Mouse (Mus musculus) hindbrain, embryonic 12.5 days (tissue): ENCODE measurements around the gene Zar1. TPM values are rescaled to one million over a fixed set of nuclear protein-coding genes. Genes with fewer than 3 reads are reported as not detected.
"Not testable (repeated sequence)": the region's sequence is repeated elsewhere in the genome, so short reads cannot be mapped to it uniquely, and the experiment has no call there.

Source experiments
- ATAC-seq: fragments of 200-750 bp; cut with Nextera tagmentation; 2 replicates; pipeline ENCODE4 v1.8.0; 2017; ENCODE audit warnings: moderate TSS enrichment; ENCODE audit not compliant: low FRiP score
- H3K27ac ChIP-seq: fragments of 300-500 bp; sonication (generic); 2 replicates; pipeline ENCODE4 v1.5.1; 2016; ENCODE audit warnings: mild to moderate bottlenecking
- H3K27me3 ChIP-seq: fragments of 300-500 bp; sonication (generic); 2 replicates; pipeline ENCODE4 v1.6.1; 2016; ENCODE audit warnings: mild to moderate bottlenecking
- H3K36me3 ChIP-seq: fragments of 300-500 bp; sonication (generic); 2 replicates; pipeline ENCODE4 v1.6.1; 2016; ENCODE audit warnings: mild to moderate bottlenecking
- H3K4me1 ChIP-seq: fragments of 300-500 bp; sonication (generic); 2 replicates; pipeline ENCODE4 v1.6.1; 2016
- H3K4me2 ChIP-seq: fragments of 300-500 bp; sonication (generic); replicated peaks from 2 replicates; pipeline ENCODE4 v1.6.1; 2016; ENCODE audit warnings: mild to moderate bottlenecking
- H3K4me3 ChIP-seq: fragments of 300-500 bp; sonication (generic); 2 replicates; pipeline ENCODE4 v1.5.1; 2016; ENCODE audit warnings: mild to moderate bottlenecking
- H3K9ac ChIP-seq: fragments of 300-500 bp; sonication (generic); 2 replicates; pipeline ENCODE4 v1.6.1; 2016; ENCODE audit warnings: mild to moderate bottlenecking, moderate library complexity
- H3K9me3 ChIP-seq: fragments of 300-500 bp; sonication (generic); replicated peaks from 2 replicates; pipeline ENCODE4 v1.6.1; 2016; ENCODE audit warnings: mild to moderate bottlenecking
- WGBS: fragments of 180-500 bp; shearing (Covaris S2); methylation state at CpG from one replicate; pipeline ENCODE4 v1.1.7; 2016; 5-methylcytosine and 5-hydroxymethylcytosine counted together
- polyA plus RNA-seq: library from polyadenylated mRNA; unstranded; fragments of >200 nt; fragmentation: Nextera tagmentation; extraction: Ambion mirVana; gene quantifications from 2 replicates; pipeline ENCODE4 v1.2.1, GENCODE M21; 2016

Zar1 gene
- polyA plus RNA-seq, 1 experiment from 2014 or later: 4.0 TPM

- H3K4me1 ChIP-seq, H3K27me3 ChIP-seq, H3K9me3 ChIP-seq, H3K36me3 ChIP-seq, ATAC-seq, H3K4me3 ChIP-seq, H3K27ac ChIP-seq, H3K4me2 ChIP-seq, H3K9ac ChIP-seq: not testable (repeated sequence)
- WGBS: 91% methylated on average over 2 of the region's 2 CpGs
Measured at GRCm38 (mm10) chr5:72563183-72563582, 17.9 kb downstream of the Zar1 start.

- Histone ChIP-seq H3K4me3 (no peak overlapping the region), H3K27me3 (no peaks in the 10 kb centered on the region), H3K9ac (no peak overlapping the region), H3K4me2 (no peak overlapping the region), H3K36me3 (no peaks in the 10 kb centered on the region), H3K9me3 (no peaks in the 10 kb centered on the region), H3K4me1 (0 out of 2 replicates have a peak, but pooled peaks cover 5% of the 10 kb centered on the region), H3K27ac (no peak overlapping the region)
- 83% methylated on average over 3 of the region's 3 CpGs for WGBS
- ATAC-seq: no peak
Measured at GRCm38 (mm10) chr5:72560976-72561628, 20.0 kb downstream of the Zar1 start.

- Histone ChIP-seq H3K4me2 (peak within 1 kb of the TSS; percentile 73), H3K9me3 (no peaks in the 10 kb centered on the region), H3K27me3 (no peaks in the 10 kb centered on the region), H3K4me3 (peak within 1 kb of the TSS; percentile 69), H3K27ac (peak within 1 kb of the TSS; percentile 82), H3K36me3 (peaks cover 5% of the 10 kb centered on the region; the same call in 1 of the 2 replicates), H3K9ac (peak within 1 kb of the TSS; percentile 85), H3K4me1 (0 out of 2 replicates have a peak, but pooled peaks cover 5% of the 10 kb centered on the region)
- peak; percentile 97 for ATAC-seq
- 0% methylated on average over 42 of the region's 42 CpGs for WGBS
Measured at GRCm38 (mm10) chr5:72559544-72560049, 21.5 kb downstream of the Zar1 start, which contains the start of gene Nfxl1. Nfxl1 (minus strand) TSS chr5:72559684.

GRCm38 (mm10) chr5:72558716-72559526 lies 22.1 kb downstream of the Zar1 start:
- WGBS: under 1% methylated on average over 57 of the region's 57 CpGs
- peak overlapping the region; percentile 82 for H3K27ac ChIP-seq
- peaks cover 10% of the 10 kb centered on the region; the same call in 1 of the 2 replicates for H3K36me3 ChIP-seq
- H3K9ac ChIP-seq: peak overlapping the region; percentile 85
- H3K9me3 ChIP-seq: no peaks in the 10 kb centered on the region
- ATAC-seq: peak; percentile 82
- H3K27me3 ChIP-seq: no peaks in the 10 kb centered on the region
- peak overlapping the region; percentile 69 for H3K4me3 ChIP-seq
- H3K4me1 ChIP-seq: 0 out of 2 replicates have a peak, but pooled peaks cover 5% of the 10 kb centered on the region
- peak overlapping the region; percentile 73 for H3K4me2 ChIP-seq

GRCm38 (mm10) chr5:72556245-72556644 lies 24.8 kb downstream of the Zar1 start:
- H3K27me3 ChIP-seq: no peaks in the 10 kb centered on the region
- no peak overlapping the region for H3K27ac ChIP-seq
- peaks cover 13% of the 10 kb centered on the region; the same call in 1 of the 2 replicates for H3K36me3 ChIP-seq
- ATAC-seq: no peak
- H3K9me3 ChIP-seq: no peaks in the 10 kb centered on the region
- no peak overlapping the region for H3K9ac ChIP-seq
- H3K4me3 ChIP-seq: no peak overlapping the region
- 86% methylated on average over 3 of the region's 3 CpGs for WGBS
- H3K4me1 ChIP-seq: 0 out of 2 replicates have a peak, but pooled peaks cover 5% of the 10 kb centered on the region
- H3K4me2 ChIP-seq: no peak overlapping the region

- no peak overlapping the region for H3K4me2 ChIP-seq
- 92% methylated on average over 3 of the region's 3 CpGs for WGBS
Measured at GRCm38 (mm10) chr5:72551209-72551608, 29.8 kb downstream of the Zar1 start.

GRCm38 (mm10) chr5:72528896-72529295 lies 52.2 kb downstream of the Zar1 start:
- 98% methylated on average over 3 of the region's 3 CpGs for WGBS
- Histone ChIP-seq H3K9me3 (no peaks in the 10 kb centered on the region), H3K4me2 (no peak overlapping the region), H3K27ac (no peak overlapping the region), H3K9ac (no peak overlapping the region), H3K36me3 (peaks cover 31% of the 10 kb centered on the region), H3K4me3 (no peak overlapping the region), H3K27me3 (no peaks in the 10 kb centered on the region), H3K4me1 (no peaks in the 10 kb centered on the region)
- no peak for ATAC-seq

More at GRCm38 (mm10) chr5:72551209-72551608, 29.8 kb downstream of the Zar1 start:
- Histone ChIP-seq H3K4me3 (no peak overlapping the region), H3K27ac (no peak overlapping the region), H3K36me3 (peaks cover 13% of the 10 kb centered on the region; the same call in 1 of the 2 replicates), H3K9ac (no peak overlapping the region), H3K4me1 (no peaks in the 10 kb centered on the region), H3K9me3 (no peaks in the 10 kb centered on the region), H3K27me3 (no peaks in the 10 kb centered on the region)
- ATAC-seq: no peak

Other genes starting within 250 kb of the Zar1 start
- 11.2 and 16.2 TPM in 2 replicates for gene Corin, start 76.8 kb downstream of the Zar1 start, polyA plus RNA-seq
- gene Nfxl1, start 21.6 kb downstream of the Zar1 start, polyA plus RNA-seq: 24.2 and 24.9 TPM in 2 replicates
- gene Gm5868, start 6.3 kb upstream of the Zar1 start, polyA plus RNA-seq: 5.5 and 5.9 TPM in 2 replicates
- gene Cnga1, start 63.0 kb upstream of the Zar1 start, polyA plus RNA-seq: not detected in 2 replicates
- 0.62 and 1.5 TPM in 2 replicates for gene Nipal1, start 66.5 kb upstream of the Zar1 start, polyA plus RNA-seq
- gene Txk, start 171.5 kb upstream of the Zar1 start, polyA plus RNA-seq: 0.12 TPM in 1 of 2 replicates, not detected in the other